Mouse (Mus musculus) heart, adult 2 months (tissue): ENCODE measurements around the gene Nrg4.

ENCODE experiments used
- CTCF ChIP-seq: fragments of 200-600 bp; IDR thresholded peaks from 2 replicates; pipeline ENCODE4 v1.8.1; 2022; ENCODE audit warnings: antibody characterized with exemption, mild to moderate bottlenecking, moderate library complexity
- POLR2A ChIP-seq: fragments of 200-500 bp; IDR thresholded peaks from 2 replicates; pipeline ENCODE4 v1.6.1; 2011; ENCODE audit warnings: mild to moderate bottlenecking, low read depth, low read length, control low read depth; ENCODE audit not compliant: insufficient read depth

GRCm38 (mm10) chr9:55327234-55327615 is 581 bp upstream of the Nrg4 start:
- TF ChIP-seq POLR2A (no peak), CTCF (no peak)
